Mouse (Mus musculus): Measurements from ENCODE around the gene Mnd1.

Gene Mnd1

DNA sequence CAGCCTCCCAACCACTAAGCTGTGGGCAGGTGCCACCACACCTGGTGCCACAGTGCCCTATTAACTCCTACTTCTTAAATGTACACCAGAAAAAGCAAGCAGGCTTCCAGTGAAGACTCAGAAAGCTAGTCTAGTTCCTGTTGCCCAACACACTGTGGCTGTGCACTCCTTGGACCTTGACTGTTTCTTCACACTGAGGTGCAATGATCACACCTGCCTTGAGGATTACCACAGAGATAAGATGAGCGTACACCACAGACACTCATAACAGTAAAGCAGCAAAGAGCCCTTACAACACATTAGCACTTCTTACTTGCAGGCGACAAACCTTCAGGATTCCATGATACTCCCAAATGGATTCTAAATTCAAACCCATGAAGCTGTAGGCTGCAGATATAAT, 62.7 kb downstream of the Mnd1 start:
- no peak for DNase-seq (ENCODE audit: extremely low read depth, low read depth)

DNA sequence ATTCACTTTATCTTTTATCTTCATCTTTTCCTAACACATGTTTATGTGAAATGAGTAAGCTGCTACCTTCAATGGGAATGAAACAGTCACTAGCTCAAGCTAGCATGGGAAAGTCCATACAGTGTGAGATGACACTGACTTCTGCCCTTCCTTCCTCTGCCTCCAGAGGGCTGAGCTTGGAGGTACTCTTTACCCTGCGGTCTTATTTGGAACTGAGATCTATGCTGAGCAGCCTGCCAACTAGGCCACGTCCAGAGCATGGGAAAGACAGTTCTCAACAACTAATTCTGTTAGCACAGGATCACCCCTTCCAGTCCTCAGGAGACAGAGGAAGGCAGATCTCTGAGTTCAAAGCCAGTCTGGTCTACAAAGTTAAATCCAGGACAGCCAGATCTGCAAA, 64.6 kb downstream of the Mnd1 start:
- no peak for DNase-seq (ENCODE audit: extremely low read depth, low read depth)

DNA sequence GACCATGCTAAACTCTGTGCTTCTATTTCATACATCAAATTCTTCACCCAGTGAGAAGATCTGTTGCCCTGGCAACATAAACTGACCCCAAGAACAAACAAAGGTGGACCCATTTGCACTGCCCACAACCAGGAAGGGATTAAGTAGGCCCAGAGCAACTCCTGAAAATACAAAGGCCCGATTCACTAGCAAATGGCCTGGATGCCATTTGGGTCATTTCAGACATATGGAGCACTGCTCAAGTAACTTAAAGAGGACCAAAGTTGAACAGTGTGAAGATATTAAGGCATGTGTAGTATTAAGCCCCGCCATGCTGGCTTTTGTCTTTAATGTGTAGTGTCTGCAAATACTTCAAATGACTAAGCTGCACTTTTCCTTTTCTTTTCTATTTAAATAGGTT, 68.7 kb downstream of the Mnd1 start:
- DNase-seq (ENCODE audit: extremely low read depth, low read depth) = no peak

DNA sequence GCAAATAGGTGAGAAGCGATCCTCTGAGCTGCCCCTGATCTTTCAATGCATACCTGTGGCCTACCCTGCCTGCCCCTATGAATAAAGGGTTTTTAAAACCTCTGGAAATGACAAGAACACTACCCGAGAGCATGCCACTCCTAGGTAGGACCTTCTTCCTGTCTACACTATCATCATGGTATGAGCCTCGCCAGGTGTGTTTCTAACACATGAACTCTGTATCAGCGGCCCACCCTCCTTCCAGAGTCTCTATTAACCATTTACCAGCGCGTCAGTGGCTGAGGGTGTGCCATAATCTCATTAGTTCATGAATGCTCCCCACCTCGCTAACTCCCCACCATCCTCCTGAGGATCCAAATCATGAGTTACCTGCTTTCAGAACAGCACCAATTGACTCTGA, 69.2 kb downstream of the Mnd1 start:
- DNase-seq (ENCODE audit: extremely low read depth, low read depth) = no peak

DNA sequence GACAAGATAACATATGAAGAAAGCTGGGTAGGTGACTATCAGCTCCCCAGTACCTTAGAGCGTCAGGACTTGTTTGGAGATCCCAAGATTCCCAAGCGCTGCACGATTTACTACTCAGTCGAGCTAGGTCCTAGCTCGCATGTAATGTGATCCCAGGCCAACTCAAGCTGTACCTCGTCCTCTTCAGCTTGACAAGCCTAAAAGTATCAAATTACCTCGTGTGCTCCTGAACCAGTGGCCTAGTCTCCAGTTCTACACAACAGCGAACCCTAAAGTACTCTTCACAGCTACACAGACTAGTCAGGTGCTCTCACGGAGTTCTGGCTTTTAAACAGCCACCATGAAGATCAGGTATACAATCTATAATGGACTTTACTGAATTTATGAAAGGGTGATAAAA, 70.2 kb downstream of the Mnd1 start:
- no peak for DNase-seq (ENCODE audit: extremely low read depth, low read depth)

DNA sequence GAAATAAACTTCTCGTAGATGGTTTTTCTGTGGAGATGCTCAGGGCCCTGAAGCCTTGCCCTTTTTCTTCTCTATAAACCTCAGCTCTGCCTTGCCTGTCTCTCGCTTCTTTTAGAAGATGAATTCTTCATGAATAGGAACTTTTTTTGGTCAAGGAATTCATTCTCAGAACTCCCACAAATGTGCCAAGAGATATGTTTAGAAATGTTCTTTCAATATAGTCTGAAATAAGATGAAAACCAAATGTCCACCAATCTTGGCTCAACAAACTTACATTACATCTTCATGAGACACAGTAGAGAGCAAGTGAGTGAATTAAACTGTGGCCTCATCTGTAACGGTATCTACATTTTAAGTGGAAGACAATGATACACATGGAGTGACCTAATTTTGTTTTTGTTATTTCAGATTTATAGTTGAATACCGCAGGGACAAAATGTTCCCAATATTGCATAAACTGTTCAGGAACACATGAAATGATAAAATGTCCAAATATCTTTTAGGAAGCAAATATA, 74.3 kb downstream of the Mnd1 start:
- no peak for DNase-seq (ENCODE audit: extremely low read depth, low read depth)

DNA sequence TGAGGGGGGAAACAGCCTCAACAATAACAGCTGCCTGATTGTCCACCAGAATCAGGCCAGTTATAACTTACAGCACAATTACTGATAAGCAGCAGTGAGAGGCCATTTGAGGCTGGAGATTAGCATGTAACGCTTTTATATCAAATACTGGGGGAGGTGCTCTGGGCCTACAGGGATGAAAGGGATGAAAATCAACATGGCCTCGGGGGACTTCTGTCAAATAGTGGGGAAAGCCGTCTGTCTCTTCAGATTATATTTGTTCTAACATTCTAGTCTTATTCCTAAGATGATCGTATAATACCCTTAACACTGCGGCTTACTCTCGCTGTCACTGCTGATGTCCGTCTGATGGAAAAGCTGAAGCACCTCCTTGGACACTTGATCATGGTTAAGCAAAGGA, 75.5 kb downstream of the Mnd1 start:
- no peak for DNase-seq (ENCODE audit: extremely low read depth, low read depth)

DNA sequence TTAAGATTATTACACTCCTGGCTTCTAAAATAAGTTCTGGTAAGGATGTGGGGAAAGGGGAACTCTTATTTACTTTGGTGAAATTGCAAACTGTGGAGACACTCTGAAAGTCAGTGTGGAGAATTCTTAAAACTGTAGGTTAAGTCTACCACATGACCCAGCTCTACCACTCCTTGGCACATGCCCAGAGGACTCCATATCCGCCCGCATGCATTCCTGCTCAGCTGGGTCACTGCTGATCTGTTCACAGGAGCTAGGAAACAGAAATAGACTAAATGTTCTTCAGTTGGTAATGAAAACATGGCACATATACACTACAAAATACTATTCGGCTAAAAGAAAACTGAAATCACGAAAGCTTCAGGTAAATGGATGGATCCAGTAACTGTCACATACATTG, 78.1 kb downstream of the Mnd1 start:
- no peak for DNase-seq (ENCODE audit: extremely low read depth, low read depth)

DNA sequence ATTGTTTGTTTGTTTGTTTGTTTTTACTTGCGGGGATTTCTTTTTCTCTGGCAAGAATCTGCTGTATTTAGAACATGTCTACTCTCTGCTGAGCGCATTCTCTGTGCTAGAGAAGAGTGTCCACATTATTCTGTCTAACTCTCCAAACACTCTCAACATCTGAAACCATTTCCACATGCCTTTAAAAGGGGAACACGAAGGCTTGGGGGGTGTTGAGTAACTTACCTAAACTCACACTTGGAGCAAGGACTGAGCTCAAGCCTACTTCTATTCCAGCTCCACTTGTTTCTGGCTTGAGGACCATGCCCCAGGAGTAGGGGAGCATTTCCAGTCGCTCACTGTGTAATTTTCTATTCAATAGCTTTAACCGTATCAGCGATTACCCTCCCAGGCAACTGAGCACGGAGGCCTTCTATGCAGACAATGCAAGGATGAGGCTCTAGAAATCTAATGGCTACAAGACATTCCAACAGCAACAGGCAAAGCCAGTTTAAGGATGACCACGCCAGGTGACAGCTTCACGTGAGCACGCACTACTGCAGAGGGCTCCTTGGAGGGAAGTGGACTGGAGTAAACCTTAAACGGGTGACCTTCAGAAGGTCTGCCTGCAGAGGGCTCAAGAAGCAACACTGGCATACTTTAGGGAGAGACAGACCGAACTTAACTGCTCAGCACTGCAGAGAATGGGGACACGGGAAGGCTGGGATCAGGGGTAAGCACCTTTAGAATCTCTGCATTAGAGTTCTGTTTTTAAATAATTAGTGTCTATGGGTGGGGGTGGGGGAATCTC, 78.8 kb downstream of the Mnd1 start:
- no peak for DNase-seq (ENCODE audit: extremely low read depth, low read depth)

DNA sequence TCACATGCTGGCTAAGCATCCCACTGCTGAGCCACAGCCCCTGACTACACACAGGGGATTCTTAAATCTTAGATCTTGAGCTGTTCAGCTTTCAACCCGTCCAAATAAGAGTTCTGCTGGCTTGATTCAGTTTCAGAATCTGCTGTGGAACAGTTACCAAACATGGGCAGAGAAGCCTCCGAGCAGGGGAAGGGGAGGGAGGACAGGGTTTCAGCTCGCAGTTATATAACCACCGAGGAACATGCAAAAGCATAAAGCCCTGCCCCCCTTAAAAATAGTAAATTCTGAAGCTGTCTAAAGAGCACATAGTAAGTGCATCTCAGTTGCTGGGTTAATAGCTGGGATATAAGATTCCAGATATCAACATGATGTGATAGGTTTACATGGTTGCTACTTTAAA, 80.1 kb downstream of the Mnd1 start:
- no peak for DNase-seq (ENCODE audit: extremely low read depth, low read depth)

DNA sequence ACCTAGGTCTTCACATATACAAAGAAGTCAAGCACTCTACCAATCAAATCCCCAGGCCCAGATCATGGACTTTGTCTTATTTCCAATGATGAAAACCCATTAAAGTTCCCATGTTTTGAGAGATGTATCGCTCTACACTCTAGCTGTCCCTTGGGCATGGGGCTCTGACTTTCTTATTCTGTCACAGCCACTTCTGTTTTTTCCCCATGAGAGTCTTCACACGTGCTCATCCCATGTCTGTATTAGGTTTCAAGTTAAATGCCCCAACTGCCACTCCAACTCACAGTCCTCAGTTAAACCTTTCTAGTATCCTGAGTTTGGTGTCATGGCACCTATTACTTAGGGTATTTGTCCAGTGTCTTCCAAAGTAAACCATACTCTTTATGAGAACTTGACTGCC, 80.8 kb downstream of the Mnd1 start:
- no peak for DNase-seq (ENCODE audit: extremely low read depth, low read depth)

DNA sequence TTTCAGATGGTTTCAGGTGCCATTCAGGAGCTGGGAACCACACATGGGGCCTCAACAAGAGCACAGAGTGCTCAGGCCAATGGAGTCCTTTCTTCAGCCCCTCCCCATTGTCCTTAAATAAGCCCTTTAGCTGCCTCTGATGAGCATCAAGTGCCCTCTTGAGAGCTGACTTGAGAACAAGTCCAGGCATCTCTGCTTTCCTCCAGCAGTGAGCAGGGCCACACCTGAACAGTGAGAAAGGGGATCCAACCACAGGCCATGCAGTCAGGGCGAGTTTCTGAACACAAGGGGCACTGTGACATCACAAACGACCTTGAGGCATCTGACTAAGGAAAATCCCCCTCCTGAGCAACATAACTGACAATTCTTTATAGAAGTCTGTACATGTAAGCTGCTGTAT, 83.9 kb downstream of the Mnd1 start:
- DNase-seq (ENCODE audit: extremely low read depth, low read depth) = no peak

DNA sequence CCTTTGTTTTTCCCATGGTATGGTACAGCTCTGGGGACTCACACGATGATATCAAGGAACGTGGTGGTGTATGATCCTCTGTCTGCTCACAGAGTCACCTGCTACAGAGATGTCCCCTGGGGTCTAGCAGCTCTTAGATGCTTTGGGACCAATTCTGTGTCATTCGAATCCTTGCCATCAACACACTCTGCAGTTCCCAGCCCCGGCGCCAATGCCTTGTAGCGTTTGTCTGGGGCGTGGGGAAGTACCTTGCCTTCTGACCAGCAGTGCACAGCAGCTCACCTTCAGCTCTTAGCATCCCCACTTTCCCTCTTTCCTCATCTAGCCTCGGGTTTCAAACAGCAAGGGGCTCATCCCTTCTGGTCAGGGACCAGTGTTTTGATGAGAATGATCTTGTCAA, 84.8 kb downstream of the Mnd1 start:
- no peak for DNase-seq (ENCODE audit: extremely low read depth, low read depth)

DNA sequence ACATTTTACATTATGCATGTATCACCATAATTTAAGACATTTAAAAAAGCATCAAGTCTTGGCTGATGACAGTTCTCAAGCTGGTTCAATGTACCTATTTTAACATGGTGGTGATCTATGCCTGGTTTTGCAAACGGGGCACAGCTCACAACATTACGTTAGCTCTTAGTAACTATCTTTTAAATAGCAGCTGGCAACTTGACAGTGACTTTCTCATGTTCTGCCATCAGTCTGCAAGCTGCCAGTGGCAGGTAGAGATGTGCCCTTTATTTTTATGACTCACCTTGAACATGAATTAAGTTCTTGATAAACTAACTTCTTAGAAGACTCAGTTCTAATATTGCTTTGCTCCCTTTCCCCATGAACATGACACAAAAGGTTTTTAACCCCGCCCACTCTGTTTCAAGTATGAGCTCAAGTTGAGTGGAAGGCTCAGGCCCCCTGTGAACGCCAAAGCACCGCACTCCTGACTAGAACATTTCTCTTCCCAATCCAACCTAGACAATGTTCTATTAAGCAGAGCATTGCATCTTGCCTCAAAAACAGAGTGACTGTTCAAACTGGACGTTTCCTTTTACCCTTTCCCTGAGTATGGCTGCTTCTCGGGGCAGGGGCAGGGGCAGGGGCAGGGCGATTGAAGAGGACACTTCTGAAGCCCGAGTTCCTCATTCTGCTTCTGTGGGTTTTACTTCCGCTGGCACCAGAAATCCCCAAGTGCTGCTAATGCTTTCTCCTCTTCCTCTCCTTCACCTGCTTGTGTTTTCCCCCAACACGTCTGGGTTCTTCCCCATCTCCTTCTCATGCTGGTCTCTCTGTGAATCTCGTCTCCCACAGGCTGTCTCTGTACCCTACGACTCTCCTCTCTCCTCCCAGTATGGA, 86.5 kb downstream of the Mnd1 start:
- DNase-seq (ENCODE audit: extremely low read depth, low read depth) = no peak

DNA sequence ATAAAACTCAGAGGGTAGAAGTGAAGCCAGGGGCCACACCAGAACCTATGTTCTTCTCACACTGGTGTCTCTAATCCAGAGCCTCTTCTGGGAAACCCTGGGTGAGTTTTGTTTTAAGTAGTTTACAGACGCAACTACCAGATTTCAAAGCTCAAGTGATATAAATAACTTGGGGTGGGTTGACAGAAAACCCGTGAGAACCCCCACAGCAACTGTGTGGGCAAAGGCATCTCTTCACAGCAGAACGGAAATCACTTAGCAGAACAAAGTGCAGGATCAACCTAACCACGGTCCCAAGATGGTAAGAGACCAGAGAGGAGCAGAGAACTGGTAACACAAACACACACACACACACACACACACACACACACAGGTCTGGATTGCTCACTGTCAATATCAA, 89.8 kb downstream of the Mnd1 start:
- no peak for DNase-seq (ENCODE audit: extremely low read depth, low read depth)

DNA sequence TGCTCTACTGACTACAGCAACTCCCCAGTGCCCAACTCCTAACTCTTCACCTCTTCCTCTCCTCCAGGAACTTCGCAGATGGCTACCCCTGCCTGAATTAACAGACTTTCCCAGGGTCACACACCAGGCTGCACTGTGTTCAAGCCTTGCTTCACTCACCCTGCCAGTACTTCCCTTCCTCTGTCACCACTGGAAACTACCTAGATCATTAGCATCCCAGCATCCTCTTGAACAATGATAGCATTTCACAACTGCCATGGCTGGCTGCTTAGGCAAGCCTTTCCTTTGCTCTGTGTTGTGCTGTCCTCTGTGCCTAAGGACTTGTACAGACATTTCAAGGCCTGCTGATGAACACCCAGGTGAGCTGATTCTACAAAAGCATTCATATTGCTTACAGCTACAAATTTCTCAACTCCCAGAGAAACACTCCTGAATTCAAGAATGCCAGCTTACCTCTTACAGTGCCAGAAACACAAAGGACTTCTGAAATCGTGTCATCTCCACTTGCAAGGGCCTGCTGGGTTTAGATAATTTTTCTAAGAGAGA, 92.1 kb downstream of the Mnd1 start:
- no peak for DNase-seq (ENCODE audit: extremely low read depth, low read depth)

DNA sequence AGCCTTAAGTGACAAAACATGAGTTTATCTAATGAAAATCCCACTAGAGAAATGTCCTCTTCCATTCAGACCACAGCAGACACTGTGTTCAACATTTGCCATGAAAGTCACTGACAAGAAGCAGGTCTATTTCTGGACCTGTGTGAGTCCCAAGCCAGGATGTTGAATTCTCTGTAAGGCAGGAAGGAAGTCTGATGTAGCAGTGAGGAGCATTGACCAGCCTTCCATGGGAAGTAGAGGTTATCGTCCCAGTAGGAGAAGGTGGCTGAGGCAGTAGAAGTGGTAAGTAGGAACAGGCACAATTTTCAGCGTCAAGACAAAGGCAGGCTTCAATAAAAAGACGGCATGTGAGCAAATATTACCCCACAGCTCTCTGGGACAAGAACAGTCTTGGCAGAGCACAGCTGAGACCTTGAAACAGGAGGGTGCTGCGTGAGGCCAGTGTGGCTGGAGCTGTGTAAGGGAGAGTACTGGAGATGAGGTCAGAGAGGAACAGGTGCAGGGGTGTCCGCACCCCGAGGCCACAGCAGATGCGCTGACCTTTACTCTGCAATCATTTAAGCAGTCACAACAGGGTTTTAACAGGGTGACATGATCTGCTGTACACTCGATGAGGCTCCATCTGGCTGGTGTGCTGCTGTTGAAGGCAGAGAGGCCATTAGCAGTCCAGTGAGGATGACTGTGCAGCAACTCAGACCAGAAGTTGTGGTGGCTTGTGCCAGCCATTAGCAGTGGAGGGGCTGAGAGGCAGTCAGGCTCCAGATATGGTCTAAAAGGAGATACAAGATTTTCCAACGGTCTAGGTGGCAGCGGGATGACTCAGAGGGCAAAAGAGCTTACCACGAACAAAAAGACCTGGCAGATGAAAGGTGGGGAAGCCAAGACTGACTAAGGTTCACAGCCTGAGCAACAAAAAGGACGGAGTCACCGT, 93.8 kb downstream of the Mnd1 start:
- DNase-seq (ENCODE audit: extremely low read depth, low read depth) = no peak

DNA sequence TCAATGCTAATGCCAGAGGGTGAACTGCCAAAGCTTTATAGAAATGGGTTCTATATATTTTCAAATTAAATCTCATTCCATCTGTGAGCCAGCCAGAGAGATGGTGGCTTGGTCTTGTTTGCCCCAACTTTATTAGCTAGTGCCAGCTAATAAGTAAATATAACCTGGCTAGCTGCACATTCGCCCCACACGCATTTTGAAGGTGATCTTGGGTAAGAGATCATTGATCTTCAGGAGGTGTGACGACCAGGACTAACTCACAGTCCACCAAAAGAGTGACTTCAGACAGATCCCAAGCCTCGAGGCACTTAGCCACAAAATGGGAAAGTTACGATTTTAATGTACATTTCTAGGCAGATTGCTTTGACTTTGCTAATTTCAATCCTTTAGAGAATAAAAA, 94.6 kb downstream of the Mnd1 start:
- no peak for DNase-seq (ENCODE audit: extremely low read depth, low read depth)

DNA sequence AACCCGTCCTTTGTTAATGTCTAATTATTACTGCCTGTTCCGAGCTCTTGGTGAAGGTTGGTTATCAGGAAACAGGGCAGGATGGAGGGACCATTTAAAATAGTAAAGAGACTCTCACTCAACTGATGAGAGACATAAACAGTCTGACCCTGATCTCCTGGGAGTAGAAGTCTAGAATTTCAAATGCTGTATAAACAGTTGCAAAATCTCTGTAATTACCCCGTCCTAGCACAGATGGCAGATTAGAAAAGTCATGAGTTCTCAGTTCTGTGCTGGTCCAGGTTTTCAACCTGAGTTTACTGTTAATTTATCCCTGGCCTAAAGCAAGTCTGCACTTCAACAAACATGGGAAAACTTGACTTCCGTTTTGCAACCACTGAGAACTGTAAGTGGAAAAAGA, 95.5 kb downstream of the Mnd1 start:
- no peak for DNase-seq (ENCODE audit: extremely low read depth, low read depth)

DNA sequence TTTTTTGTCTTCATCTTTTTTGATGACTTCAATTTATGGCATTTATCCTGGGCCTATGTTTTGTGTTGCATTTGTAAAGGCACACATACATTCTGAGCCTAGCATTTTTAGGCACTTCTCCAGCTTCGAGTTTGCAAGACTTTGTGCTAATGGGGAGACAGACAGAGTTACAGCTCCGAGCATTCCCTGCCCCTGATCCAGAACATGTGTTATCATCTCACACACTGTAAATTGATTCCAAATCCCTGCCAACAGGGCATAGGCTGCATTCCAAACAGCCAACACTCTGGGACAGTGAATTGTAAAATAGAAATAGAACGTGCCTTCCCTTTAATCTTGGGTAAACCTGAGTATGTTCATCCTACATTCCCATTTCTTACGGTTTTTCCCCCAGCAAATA, 95.9 kb downstream of the Mnd1 start:
- DNase-seq (ENCODE audit: extremely low read depth, low read depth) = no peak

DNA sequence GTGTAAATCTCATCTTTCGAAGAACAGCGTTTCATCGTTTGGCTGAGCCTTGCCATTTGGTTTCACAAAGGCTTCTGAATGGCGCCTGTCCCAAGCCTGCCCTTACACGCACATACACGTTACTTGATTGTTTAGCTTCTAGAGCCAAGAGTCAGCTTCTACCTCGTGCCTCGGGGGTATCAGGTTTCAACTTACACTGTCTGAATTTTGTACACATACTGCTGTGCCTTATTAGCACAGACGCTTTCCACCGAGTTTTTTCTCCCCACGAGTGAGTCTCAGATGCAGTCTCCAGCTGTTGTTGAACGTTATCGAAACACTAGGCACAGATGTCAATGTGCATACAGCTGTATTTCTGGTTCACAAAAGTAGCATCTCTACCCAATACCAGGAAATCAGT, 96.3 kb downstream of the Mnd1 start:
- DNase-seq (ENCODE audit: extremely low read depth, low read depth) = no peak
